Mouse (Mus musculus): ENCODE results near the gene A530064D06Rik. TPM values are rescaled to one million over a fixed set of nuclear protein-coding genes. Genes with fewer than 3 reads are reported as not detected.
A peak's percentile ranks its signal among the peaks of the same experiment; 100 is the strongest.

Gene A530064D06Rik
- polyA plus RNA-seq, 1 experiment from 2014 or later, result 0.15 TPM

DNA sequence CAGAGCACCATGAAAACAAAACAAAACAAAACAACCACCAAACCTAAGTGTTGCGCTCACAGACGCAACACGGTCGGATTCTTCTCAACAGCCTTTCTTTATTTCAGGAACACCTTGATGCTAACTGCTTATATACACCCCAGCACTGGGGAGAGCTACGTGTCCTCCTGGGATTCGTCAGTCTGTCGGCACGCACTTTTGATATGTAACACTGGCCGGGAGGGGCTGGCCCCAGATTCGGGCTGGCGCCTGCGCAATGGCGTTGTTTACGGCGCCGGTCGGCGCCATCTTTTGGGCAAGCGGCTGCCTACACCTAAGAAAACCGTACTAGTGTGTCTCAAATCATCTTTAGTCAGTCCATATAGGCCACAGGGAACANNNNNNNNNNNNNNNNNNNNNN lies 46.6 kb downstream of the A530064D06Rik start:
- Histone ChIP-seq H3K9ac (replicated peaks; ENCODE audit: low read length) (no peak overlapping the region), H3K4me2 (replicated peaks; ENCODE audit: low read depth, low read length) (no peak overlapping the region), H3K4me1 (ENCODE audit: insufficient read depth, low read length) (no peaks in the 10 kb centered on the region), H3K4me3 (ENCODE audit: low read length) (no peak overlapping the region), H3K27me3 (ENCODE audit: insufficient read depth, low read length) (no peaks in the 10 kb centered on the region), H3K27ac (ENCODE audit: low read length) (no peak overlapping the region), H3K36me3 (ENCODE audit: insufficient read depth, low read length) (no peaks in the 10 kb centered on the region), H3K9me3 (ENCODE audit: low read length) (0 out of 2 replicates have a peak, but pooled peaks cover 4% of the 10 kb centered on the region)
- 94% methylated on average over 20 of the region's 20 CpGs for WGBS
- no peak for ATAC-seq (ENCODE audit: low FRiP score, low TSS enrichment)

DNA sequence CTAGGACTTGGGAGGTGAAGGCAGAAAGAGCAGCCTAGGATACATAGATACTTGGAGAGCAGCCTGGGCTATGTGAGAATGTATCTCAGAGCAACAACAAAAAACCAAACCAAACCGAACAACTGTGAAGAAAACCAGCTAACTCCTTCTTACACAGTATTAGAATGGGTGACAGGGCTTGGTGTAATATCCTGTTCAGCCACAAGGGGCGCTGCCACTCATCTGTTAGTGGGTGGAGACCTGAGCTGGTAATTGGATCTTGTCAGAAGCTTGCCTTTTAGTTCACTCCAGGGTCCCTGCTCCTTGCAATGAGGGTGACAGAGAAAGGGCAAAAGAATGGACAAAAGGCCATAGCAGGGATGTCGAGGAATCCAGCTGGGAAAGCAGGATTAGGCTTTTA lies 47.4 kb downstream of the A530064D06Rik start:
- Histone ChIP-seq H3K9ac (replicated peaks; ENCODE audit: low read length) (no peak overlapping the region), H3K4me2 (replicated peaks; ENCODE audit: low read depth, low read length) (no peak overlapping the region), H3K27me3 (ENCODE audit: insufficient read depth, low read length) (no peaks in the 10 kb centered on the region), H3K9me3 (ENCODE audit: low read length) (0 out of 2 replicates have a peak, but pooled peaks cover 4% of the 10 kb centered on the region), H3K4me1 (ENCODE audit: insufficient read depth, low read length) (no peaks in the 10 kb centered on the region), H3K36me3 (ENCODE audit: insufficient read depth, low read length) (no peaks in the 10 kb centered on the region), H3K27ac (ENCODE audit: low read length) (no peak overlapping the region), H3K4me3 (ENCODE audit: low read length) (no peak overlapping the region)
- ATAC-seq (ENCODE audit: low FRiP score, low TSS enrichment), result peak; percentile 46; the same call in 1 of the 2 replicates
- WGBS, result 27% methylated on average over 3 of the region's 3 CpGs

DNA sequence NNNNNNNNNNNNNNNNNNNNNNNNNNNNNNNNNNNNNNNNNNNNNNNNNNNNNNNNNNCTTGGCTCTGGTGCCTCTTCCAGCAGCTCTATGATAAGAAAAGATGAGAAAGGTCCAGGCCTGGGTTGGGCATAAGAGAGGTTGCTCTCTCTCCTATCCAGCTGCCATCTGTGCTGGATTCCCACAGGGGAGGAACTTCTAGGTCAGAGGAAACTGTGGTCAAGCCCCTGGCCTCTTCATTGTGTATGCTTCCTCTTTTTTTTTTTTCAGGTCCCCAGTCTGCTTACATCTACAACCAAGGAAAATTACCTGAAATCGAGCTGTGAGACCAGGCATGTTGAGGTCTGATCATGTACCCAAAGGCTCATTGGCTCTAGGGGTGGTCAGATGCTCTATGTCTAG lies 48.5 kb downstream of the A530064D06Rik start:
- Histone ChIP-seq H3K4me2 (replicated peaks; ENCODE audit: low read depth, low read length) (no peak overlapping the region), H3K36me3 (ENCODE audit: insufficient read depth, low read length) (no peaks in the 10 kb centered on the region), H3K27ac (ENCODE audit: low read length) (no peak overlapping the region), H3K4me3 (ENCODE audit: low read length) (no peak overlapping the region), H3K9me3 (ENCODE audit: low read length) (peaks cover 9% of the 10 kb centered on the region; the same call in 1 of the 2 replicates), H3K27me3 (ENCODE audit: insufficient read depth, low read length) (no peaks in the 10 kb centered on the region), H3K4me1 (ENCODE audit: insufficient read depth, low read length) (no peaks in the 10 kb centered on the region), H3K9ac (replicated peaks; ENCODE audit: low read length) (no peak overlapping the region)
- 59% methylated on average over 1 of the region's 1 CpGs for WGBS
- ATAC-seq (ENCODE audit: low FRiP score, low TSS enrichment), result no peak

DNA sequence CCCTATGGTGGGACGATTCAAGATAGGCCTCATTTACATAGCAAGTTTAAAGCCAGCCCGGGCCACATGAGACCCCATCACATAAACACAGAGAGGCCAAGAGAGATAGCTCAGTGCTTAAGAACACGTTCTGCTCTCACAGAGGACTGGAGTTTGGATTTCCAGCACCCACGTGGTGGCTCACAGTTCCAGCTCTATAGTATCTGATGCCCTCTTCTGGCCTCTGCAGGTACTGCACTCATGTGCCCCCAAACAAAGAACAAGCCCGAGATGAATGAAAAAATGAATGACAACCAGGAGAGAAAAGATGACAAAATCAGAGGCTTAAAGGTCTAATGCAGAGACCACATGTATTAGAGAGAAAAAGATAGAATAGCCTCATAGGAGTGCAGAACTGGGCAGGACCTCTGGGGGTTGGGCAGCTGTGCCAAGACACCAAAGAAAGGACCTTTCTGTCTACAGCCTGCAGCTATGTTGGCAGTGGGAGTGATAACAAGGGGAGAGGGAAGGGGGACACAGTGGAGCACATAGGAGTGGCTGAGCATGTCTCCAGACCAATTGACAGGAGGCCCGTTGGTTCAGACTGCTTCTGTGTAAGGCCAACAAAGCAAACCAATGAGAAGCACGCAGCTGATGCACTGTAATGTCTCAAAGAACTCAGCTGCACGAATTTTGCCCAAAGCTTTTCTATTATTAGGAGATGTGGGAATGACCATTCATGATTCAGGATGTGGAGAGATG lies 56.4 kb downstream of the A530064D06Rik start:
- Histone ChIP-seq H3K4me2 (replicated peaks; ENCODE audit: low read depth, low read length) (no peak overlapping the region), H3K27me3 (ENCODE audit: insufficient read depth, low read length) (no peaks in the 10 kb centered on the region), H3K4me1 (ENCODE audit: insufficient read depth, low read length) (no peaks in the 10 kb centered on the region), H3K9me3 (ENCODE audit: low read length) (peaks cover 4% of the 10 kb centered on the region; the same call in 1 of the 2 replicates), H3K4me3 (ENCODE audit: low read length) (no peak overlapping the region), H3K27ac (ENCODE audit: low read length) (no peak overlapping the region), H3K9ac (replicated peaks; ENCODE audit: low read length) (no peak overlapping the region), H3K36me3 (ENCODE audit: insufficient read depth, low read length) (no peaks in the 10 kb centered on the region)
- ATAC-seq (ENCODE audit: low FRiP score, low TSS enrichment), result no peak
- WGBS, result 50% methylated on average over 8 of the region's 8 CpGs

GRCm38 (mm10) chr17:48108520-48108919 lies 58.6 kb downstream of the A530064D06Rik start:
- 94% methylated on average over 3 of the region's 3 CpGs for WGBS
- Histone ChIP-seq H3K9ac (replicated peaks; ENCODE audit: low read length) (no peak overlapping the region), H3K27me3 (ENCODE audit: insufficient read depth, low read length) (no peaks in the 10 kb centered on the region), H3K4me2 (replicated peaks; ENCODE audit: low read depth, low read length) (no peak overlapping the region), H3K27ac (ENCODE audit: low read length) (no peak overlapping the region), H3K4me3 (ENCODE audit: low read length) (no peak overlapping the region), H3K36me3 (ENCODE audit: insufficient read depth, low read length) (no peaks in the 10 kb centered on the region), H3K4me1 (ENCODE audit: insufficient read depth, low read length) (no peaks in the 10 kb centered on the region), H3K9me3 (ENCODE audit: low read length) (no peaks in the 10 kb centered on the region)
- no peak for ATAC-seq (ENCODE audit: low FRiP score, low TSS enrichment)

- 57% methylated on average over 6 of the region's 6 CpGs for WGBS
- H3K9me3 ChIP-seq (ENCODE audit: low read length), result no peaks in the 10 kb centered on the region
These were observed 59.2 kb downstream of the A530064D06Rik start for GRCm38 (mm10) chr17:48107862-48108261.

GRCm38 (mm10) chr17:48107333-48107732 lies 59.7 kb downstream of the A530064D06Rik start:
- H3K9ac ChIP-seq (replicated peaks; ENCODE audit: low read length), result no peak overlapping the region
- H3K27ac ChIP-seq (ENCODE audit: low read length), result no peak overlapping the region
- H3K4me1 ChIP-seq (ENCODE audit: insufficient read depth, low read length), result no peaks in the 10 kb centered on the region
- no peak for ATAC-seq (ENCODE audit: low FRiP score, low TSS enrichment)
- no peaks in the 10 kb centered on the region for H3K36me3 ChIP-seq (ENCODE audit: insufficient read depth, low read length)
- no peak overlapping the region for H3K4me3 ChIP-seq (ENCODE audit: low read length)
- 59% methylated on average over 4 of the region's 4 CpGs for WGBS
- no peaks in the 10 kb centered on the region for H3K9me3 ChIP-seq (ENCODE audit: low read length)
- H3K27me3 ChIP-seq (ENCODE audit: insufficient read depth, low read length), result no peaks in the 10 kb centered on the region
- H3K4me2 ChIP-seq (replicated peaks; ENCODE audit: low read depth, low read length), result no peak overlapping the region

More at GRCm38 (mm10) chr17:48107862-48108261, 59.2 kb downstream of the A530064D06Rik start:
- H3K27me3 ChIP-seq (ENCODE audit: insufficient read depth, low read length), result no peaks in the 10 kb centered on the region
- no peak overlapping the region for H3K27ac ChIP-seq (ENCODE audit: low read length)
- H3K4me1 ChIP-seq (ENCODE audit: insufficient read depth, low read length), result no peaks in the 10 kb centered on the region
- no peak for ATAC-seq (ENCODE audit: low FRiP score, low TSS enrichment)
- no peak overlapping the region for H3K4me3 ChIP-seq (ENCODE audit: low read length)
- no peaks in the 10 kb centered on the region for H3K36me3 ChIP-seq (ENCODE audit: insufficient read depth, low read length)
- H3K4me2 ChIP-seq (replicated peaks; ENCODE audit: low read depth, low read length), result no peak overlapping the region
- no peak overlapping the region for H3K9ac ChIP-seq (replicated peaks; ENCODE audit: low read length)

DNA sequence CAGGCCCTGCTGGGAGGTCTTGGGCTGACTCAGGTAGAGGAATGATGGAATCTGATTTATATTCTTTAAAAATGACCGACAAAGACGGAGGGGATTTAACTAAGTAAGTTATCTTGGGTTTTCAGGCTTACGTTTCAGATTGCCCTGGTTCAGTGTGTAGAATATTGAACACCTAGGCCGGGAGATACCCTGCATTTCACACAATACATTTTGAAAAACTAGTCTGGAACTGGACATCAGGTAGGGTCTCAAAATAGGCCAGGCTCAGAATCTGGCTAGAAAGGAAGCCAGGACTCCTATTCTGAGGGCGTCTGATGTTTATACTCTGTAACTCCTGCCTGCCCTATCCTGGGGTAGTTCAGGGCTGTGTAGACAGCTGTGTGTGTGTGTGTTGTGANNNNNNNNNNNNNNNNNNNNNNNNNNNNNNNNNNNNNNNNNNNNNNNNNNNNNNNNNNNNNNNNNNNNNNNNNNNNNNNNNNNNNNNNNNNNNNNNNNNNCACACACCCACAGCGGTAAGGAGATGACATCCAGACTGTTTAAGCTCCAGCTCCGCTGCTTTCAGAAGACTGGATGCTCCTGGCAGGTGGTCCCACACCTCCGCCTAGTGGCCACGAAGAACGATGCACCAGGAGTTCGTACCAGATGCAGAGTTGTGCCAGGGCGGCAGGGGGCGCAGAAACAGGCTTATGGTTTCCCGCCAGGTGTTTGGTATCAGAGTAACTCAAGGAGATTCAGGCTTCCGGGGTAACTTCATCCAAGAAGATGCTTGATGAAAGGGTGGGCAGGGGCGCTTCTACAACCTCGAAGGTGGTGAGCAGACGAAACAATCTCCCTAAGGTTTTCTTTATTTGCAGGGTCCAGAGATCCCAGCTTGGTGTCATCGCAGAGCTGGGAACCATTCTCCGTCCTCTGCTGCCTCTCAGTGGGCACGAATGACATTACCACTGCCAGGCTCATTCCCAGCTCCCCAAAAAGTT lies 66.3 kb downstream of the A530064D06Rik start:
- 11% methylated on average over 20 of the region's 21 CpGs for WGBS
- Histone ChIP-seq H3K4me2 (replicated peaks; ENCODE audit: low read depth, low read length) (peak overlapping the region; percentile 56), H3K9ac (replicated peaks; ENCODE audit: low read length) (no peak overlapping the region), H3K36me3 (ENCODE audit: insufficient read depth, low read length) (no peaks in the 10 kb centered on the region), H3K27ac (ENCODE audit: low read length) (no peak overlapping the region), H3K9me3 (ENCODE audit: low read length) (no peaks in the 10 kb centered on the region), H3K4me1 (ENCODE audit: insufficient read depth, low read length) (peaks cover 45% of the 10 kb centered on the region), H3K4me3 (ENCODE audit: low read length) (peak overlapping the region; percentile 35), H3K27me3 (ENCODE audit: insufficient read depth, low read length) (peaks cover 43% of the 10 kb centered on the region)
- ATAC-seq (ENCODE audit: low FRiP score, low TSS enrichment), result peak; percentile 37; the same call in 1 of the 2 replicates

- no peaks in the 10 kb centered on the region for H3K36me3 ChIP-seq (ENCODE audit: insufficient read depth, low read length)
- no peak overlapping the region for H3K27ac ChIP-seq (ENCODE audit: low read length)
- ATAC-seq (ENCODE audit: low FRiP score, low TSS enrichment), result no peak
- H3K9me3 ChIP-seq (ENCODE audit: low read length), result no peaks in the 10 kb centered on the region
- WGBS, result 13% methylated on average over 11 of the region's 11 CpGs
- peaks cover 57% of the 10 kb centered on the region for H3K27me3 ChIP-seq (ENCODE audit: insufficient read depth, low read length)
- H3K4me3 ChIP-seq (ENCODE audit: low read length), result 0 out of 2 replicates have a peak overlapping the region, but pooled peaks have one; percentile 41
- no peak overlapping the region for H3K9ac ChIP-seq (replicated peaks; ENCODE audit: low read length)
- peaks cover 54% of the 10 kb centered on the region for H3K4me1 ChIP-seq (ENCODE audit: insufficient read depth, low read length)
- H3K4me2 ChIP-seq (replicated peaks; ENCODE audit: low read depth, low read length), result peak overlapping the region; percentile 68; the same call in 1 of the 2 replicates
These were observed 67.8 kb downstream of the A530064D06Rik start for GRCm38 (mm10) chr17:48099312-48099711.
